Mouse (Mus musculus) ES-CJ7 (cell line): ENCODE data around the gene N4bp3.
A peak's percentile ranks its signal among the peaks of the same experiment; 100 is the strongest.
"Not testable (repeated sequence)": the region's sequence is repeated elsewhere in the genome, so short reads cannot be mapped to it uniquely, and the experiment has no call there.

Experiments
- DNase-seq: peaks from one replicate; pipeline ENCODE4 v3.0.0; 2011; ENCODE audit warnings: low read depth, low spot score

Gene N4bp3

DNA sequence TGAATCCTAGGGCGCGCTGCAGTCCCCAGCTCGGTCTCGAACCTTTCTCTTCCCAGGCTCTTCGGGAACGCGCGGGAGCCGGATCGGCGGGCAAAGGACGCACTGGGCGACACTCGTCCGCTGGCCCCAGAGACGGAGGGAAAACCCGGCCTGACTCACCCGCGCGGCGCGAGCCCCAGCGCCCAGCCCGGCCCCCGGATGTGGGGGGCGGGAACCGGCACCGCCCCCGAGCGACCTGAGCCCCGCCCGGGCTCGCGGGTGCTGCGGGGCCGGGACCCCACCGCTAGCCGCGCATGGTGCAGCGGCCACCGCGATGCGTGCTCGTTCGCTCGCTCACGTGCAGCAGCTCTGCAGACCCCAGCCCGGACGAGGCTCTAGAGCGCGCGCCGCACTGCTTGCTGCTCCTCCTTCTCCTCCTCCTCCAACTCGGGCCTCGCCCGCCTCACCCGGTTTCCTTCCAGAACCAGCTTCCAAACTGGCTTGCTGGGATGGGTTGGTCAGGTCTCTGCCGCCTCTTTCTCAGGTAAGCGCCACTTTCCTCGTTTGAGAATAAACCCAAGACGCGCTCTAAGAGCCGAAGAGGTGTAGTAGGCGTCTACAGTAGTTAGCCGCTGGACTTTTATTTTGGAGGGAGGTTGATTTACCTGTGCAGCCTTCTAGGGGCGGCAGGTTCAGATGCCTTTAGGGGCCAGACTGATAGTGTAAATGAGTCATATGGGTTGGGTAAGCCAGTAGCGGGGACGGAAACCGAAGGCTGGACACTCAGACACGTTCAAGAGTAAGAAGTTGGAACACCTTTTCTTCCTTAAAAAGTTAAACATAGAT is at the start of gene N4bp3, which contains the start of gene D930048N14Rik:
N4bp3 (minus strand) TSS at position 152 of the 825 bp plus-strand sequence.
D930048N14Rik (plus strand) TSS at position 264 of the 825 bp plus-strand sequence.
- peak; percentile 65 for DNase-seq

DNA sequence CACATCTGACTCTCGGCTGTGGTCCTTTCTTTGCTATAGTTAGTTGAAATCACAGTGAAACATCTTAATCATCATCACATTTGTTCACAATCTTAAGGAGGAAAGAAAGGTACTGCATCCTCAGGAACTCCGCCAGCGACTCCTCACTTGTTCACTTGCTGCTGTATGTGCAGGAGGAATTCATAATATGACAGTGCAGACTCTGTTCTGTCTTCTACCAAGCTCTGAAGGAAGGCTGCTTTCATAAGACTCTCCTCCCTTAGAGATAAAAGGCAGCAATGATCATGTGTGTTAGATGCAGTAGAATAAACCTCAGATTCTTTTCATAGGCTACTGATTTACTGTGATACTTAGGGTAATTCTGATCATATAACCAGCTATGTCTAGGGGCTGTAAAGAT is 44.3 kb upstream of the N4bp3 start:
- DNase-seq: no peak

DNA sequence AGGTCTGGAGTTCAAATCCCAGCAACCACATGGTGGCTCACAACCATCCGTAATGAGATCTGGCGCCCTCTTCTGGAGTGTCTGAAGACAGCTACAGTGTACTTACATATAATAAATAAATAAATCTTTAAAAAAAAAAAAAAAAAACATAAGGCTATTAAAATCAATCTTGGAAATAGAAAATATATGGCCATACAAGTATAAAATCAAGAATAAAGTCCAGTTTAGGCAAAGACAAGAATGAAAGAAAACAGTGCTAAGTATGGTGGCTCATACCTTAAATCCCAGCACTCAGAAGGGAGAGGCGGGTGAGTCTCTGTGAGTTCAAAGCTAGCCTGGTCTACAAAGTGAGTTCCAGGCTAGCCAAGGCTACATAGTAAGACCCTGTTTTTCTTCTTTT is 40.0 kb upstream of the N4bp3 start:
- DNase-seq: not testable (repeated sequence)

DNA sequence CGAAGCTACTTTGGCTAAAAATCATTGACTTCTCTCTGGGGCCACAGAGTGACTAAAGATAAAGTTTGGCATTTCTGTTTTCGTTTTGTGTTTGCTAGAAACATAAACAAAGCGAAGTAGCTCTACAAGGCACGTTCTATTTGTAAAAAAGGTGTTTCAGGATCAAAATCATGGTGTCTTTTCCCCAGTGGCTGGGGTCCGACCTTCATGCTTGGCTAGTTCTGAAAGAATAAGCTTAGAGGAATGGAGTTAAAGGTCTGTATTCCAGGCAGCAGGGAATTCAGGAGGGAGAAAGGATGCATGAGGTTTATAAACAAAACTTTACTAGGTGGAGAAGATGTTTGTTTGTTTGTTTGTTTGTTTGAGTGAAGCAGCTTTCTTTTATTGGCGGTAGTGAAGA is 38.7 kb upstream of the N4bp3 start:
- DNase-seq: peak; percentile 33

DNA sequence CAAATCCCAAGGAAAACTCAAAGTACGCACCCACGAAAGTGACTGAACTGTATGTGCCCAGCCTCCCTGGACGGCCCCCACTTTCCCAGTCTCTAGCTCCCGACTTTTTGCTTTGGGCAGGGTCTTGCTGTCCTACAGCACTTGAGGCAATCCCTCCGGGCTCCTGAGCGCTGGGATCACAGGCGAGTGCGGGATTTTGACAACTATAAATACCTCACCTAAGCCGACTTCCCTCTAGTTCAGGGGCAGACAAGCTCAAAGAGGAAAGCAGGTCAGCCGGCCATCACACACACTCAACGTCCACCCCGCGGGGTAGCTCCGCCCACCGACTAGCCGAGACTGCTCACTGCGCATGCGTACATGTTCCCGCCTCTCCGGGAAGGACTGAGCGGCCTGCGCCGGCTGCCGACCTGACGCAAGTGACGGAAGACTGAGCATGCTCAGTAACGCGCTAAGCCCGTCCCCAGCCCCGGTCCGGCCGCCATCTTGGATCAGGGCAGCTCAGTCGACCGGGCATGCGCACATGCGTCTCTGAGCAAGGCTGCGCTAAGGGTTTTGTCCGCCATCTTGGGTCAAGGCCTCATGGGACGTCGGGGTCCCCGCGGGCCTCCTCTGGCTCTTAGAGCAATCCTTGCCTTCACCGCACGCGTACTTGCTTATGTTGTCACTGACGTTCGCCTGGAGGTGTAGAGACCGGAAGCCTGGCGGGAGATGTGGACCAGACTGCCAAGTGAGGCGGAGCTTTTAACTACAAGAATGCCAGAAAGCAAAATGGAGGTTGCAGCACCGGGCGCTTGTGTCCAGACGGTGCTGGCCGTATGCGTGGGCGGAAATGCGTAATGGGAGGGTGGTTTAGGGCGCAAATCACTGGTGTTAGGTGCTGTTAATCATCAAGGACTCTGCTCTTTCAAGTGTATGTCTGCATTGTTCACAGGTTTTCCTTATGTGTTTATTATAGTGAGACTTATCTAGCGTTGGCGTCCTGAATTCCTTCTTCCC is 38.0 kb upstream of the N4bp3 start, which contains the start of gene 0610009B22Rik:
0610009B22Rik (minus strand) TSS at position 545 of the 999 bp plus-strand sequence.
- peak; percentile 100 for DNase-seq

DNA sequence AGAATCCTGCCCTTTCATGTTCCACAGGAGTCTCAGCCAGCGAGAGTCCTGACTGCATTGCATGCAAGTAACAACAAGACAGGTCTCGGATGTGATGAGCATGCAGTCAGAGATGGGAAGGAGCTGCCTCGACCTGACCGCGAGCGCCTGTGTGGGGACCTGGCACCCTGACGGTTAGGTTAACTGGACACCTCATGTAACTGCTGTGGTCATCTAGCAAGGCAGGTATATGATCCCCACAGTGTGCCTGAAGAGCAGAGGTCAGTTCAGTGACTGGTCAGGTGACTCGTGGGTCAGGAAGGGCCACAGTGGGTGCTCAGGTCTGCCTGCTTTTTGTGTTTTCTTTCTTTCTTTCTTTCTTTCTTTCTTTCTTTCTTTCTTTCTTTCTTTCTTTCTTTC is 31.3 kb upstream of the N4bp3 start:
- DNase-seq: no peak

DNA sequence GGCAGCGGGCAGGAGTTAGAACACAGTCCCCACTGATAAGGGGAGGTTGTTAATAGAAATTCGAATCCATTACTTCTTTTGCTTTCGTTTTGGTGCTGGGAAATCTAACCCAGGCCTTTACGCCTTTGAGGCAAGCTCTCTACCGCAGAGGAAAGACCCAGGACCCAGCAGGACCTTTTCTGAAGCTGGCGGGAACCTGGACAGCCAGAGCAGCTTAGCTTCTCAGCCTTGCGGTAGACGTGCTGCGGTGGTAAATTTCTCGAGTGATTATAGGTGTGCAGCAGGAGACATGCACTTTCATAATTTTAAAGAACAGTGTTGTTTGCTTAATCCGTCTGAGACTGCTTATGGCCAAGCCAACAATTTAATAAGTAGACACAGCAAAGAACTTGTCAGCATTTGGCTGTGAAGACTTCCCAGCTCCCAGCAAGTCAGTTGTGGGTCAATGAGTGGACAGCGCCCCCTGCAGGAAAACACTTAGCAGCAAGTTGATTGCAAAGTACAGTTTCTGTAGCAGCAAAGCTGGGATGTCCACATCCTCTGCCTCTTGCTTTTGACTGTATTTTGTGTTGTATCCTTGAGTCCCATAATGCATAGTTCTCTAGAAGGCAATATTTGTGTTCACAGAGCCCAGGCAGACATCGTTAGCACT is 30.8 kb upstream of the N4bp3 start:
- peak; percentile 93 for DNase-seq

DNA sequence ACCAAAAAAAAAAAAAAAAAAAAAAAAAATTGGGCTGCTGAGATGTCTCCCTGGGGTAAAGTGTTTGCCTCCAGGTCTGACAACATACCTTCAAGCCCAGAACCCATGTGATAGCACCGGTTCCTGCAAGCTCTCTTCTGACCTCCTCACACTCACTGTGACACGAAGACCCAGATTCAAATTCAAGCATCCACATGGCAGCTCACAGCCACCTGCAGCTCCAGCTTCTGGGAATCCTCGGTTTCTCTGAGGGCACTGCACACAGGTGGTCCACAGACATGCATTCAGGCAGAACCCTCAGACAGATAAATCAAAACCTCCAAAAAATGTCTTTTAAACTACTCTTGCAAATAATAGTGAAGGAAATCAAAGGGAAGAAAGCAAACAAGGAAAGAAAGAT is 28.8 kb upstream of the N4bp3 start:
- DNase-seq: no peak

DNA sequence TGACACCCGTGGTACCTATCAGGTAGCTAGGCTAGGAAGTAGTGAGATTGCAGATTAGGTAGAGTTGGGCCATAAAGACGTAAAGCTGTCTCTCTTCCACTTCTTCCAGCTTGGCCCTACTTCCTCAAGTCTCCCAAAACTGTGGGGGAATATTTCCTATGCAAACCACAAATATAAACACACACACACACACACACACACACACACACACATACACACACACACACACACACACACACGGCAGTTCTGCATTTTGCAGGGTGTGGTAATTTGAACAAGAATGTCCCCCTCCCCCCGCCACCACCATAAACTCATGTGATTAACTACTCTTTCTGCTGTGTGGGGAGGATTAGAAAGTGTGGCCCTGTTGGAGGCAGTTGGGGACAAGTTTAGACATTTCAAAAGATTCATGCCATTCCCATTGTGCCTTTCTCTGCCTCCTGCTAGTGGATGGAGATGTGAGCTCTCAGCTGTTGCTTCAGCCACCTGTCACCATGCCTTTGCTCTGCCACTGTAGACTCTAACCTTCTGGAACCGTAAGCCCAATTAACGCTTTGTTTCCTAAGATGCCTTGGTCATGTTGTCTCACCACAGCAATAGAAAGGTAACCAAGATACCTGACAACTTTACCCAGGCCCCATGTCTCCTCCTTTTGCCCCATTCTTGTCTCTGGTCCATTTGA is 27.2 kb upstream of the N4bp3 start:
- DNase-seq: no peak

DNA sequence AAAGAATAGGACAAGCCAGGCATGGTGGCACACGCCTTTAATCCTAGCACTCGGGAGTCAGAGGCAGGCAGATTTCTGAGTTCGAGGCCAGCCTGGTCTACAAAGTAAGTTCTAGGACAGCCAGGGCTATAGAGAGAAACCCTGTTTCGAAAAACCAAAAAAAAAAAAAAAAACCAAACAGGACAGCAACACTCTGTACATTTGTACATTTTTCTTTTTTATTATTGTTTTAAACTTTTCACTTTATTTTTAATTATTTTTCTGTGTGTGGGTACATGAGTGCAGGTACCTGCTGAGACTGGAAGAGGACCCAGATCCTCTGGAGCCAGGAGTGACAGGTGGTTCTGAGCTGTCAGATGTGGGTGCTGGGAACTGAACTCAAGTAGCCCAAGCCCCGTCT is 24.7 kb upstream of the N4bp3 start:
- no peak for DNase-seq

DNA sequence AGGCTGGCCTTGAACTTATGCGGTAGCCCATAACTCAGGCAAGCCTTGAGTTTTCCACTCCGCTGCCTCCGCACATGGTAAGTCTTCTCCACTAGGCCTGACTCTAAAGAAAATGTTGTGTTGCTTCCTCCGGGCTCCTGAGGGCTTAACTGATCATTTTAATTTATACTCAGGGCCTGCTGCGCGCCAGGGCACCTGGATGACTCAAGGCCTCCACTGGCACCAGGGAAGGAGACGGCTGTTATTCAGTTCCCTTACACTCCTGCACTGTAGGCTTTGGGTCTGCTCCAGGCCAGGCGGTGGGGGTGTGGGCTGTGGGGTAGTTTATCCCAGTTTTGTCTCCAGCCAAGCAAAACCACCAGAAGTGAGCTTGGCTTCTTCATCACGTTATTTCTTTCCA is 22.6 kb upstream of the N4bp3 start:
- DNase-seq: no peak

DNA sequence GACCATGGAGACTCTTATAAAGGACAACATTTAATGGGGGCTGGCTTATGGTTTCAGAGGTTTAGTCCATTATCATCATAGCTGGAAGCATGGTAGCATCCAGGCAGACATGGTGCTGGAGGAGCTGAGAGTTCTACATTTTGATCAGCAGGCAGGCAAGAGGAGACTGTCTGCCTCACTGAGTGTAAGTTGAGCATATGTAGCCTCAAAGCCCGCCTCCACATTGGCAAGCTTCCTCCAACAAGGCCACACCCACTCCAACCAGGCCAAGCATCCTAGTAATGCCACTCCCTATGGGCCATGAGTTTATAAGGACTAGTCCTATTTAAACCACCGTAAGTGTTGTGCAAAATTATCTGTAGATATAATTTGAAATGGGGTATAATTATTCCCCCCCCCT is 20.7 kb upstream of the N4bp3 start:
- no peak for DNase-seq

DNA sequence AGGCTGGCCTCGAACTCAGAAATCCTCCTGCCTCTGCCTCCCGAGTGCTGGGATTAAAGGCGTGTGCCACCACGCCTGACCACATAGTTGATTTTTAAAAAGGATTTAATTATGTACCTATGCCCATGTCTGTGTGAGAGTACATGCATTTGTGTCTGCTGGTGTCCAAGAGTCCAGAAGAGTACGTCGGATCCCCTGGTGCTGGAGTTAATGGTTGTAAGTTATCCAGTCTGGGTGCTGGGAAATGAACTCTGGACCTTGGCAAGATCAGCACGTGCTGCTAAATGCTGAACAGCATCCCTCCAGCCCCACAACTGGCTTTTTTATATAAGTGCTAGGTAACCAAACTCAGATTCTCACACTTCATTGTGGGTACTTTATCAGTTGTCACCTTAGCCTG is 20.2 kb upstream of the N4bp3 start:
- no peak for DNase-seq

DNA sequence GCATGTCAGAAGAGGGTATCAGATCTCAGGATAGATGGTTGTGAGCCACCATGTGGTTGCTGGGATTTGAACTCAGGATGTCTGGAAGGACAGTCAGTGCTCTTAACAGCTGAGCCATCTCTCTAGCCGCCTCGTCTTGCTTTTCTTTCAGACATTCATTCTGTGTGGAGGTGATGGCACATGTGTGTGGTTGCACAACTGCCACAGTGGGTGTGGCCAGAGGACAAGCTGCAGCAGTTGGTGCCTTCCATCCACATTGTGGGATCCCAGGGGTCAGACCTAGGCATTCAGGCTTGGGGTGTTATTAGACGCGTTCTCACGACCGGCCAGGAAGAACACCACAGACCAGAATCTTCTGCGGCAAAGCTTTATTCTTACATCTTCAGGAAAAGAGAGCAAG is 14.1 kb upstream of the N4bp3 start:
- DNase-seq: not testable (repeated sequence)

DNA sequence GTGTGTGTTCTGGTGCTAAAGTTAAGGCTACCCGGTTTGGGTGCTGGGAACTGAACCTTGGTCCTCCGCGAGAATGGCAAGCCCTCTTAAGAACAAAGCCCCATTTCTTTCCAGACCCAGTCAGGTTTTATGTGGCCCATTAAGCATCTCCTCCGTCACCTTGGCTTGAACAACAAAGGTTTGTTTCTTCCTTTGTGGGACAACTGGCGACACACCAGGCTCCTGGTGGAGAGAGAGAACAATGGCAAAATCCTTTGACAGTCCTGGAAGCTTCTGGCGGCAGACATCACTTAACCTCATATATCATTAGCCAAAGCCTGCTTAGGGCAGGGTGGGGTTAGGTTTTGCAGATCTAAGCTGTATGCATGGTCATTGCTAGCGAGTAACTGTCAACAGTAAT is 12.0 kb upstream of the N4bp3 start:
- no peak for DNase-seq

DNA sequence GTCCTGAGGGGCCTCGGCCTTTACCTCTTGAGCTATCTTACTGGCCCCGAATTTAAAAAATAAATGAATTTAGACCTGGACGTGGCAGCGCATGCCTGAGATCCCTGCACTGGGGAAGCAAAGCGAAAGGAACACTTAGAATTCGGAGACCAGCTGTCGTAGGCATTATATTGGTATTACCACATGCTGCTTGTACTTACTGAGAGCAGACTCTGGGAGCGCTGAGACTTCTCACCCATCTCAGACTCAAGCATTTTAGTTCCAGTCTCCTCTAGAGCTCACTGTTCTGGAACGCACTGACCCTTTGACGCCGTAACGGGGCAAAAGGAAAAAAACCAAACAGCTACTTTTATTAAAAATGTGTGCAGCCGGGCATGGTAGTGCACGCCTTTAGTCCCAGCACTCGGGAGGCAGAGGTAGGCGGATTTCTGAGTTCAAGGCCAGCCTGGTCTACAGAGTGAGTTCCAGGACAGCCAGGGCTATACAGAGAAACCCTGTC is 11.3 kb upstream of the N4bp3 start:
- DNase-seq: peak; percentile 45

DNA sequence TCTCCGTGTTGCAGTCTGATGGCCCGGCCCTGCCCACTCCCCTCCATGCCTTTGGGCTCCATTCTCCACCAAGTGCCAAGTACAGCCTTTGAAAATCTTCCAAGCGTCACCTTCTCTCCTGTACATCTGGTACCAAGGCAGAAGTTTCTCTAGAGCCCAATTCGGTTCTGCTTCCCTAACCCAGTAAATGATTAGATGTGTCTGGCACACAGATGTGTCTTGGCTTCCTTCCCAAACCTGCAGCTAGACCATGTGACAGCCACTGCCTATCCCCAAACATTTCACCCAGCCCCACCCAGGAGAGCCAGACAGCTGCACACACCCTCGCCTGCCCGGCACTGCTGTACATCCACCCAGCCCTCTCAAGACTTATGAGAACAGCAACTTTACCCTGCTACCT is 8.1 kb upstream of the N4bp3 start:
- DNase-seq: peak; percentile 50

DNA sequence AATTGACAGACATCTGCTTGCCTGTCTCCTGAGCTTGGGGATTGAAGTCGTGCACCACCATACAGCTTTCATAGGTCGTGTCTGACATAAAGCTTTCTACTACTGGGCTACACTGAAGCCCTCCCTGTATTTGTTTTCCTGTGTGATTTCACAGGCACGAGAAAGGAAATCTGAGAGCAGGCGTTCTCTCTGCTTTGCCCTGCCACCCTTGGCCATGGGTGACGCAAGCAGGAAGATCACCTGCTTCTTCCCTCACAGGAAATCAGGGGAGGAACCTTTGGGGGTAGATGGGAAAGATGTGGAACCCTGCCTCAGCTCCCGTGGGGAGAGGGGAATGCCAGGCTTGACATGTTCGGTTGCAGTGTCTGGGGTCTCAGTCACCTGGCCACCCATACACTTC is 7.6 kb upstream of the N4bp3 start:
- no peak for DNase-seq

DNA sequence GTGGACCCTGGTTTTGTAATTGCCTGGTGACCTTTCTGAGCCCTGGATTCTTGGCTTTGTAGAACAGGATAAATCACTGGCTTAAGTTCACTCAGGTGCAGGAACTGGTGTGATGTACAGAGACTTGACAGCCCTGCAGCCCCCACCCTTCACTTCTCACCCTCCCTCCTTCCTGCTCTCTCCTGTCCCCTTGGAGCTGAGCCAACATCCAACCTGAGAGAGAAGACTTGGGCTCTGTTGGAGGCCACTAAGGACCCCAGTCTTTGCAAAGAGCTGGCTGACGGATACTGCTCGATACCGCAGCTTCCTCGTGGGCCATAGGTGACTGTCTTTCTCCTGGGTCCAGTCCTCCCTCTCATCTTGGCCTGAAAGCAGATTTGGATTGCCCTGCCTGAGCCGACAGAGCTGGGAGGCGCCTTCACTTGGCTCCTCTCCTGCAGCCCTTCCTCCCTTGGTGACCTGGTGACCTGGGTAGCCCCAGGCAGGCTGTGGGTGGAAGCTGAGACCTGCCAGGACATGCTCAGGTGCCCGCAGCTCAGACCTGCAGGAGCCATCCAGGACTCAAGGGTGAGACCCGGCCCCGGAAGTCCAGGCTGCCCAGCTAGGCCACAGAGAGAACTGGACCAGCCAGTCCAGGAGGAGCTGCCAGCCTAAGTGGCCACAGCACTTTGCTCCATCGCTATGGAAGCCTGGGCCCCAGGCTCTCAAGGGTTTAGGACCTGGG is 6.3 kb upstream of the N4bp3 start:
- DNase-seq: no peak

DNA sequence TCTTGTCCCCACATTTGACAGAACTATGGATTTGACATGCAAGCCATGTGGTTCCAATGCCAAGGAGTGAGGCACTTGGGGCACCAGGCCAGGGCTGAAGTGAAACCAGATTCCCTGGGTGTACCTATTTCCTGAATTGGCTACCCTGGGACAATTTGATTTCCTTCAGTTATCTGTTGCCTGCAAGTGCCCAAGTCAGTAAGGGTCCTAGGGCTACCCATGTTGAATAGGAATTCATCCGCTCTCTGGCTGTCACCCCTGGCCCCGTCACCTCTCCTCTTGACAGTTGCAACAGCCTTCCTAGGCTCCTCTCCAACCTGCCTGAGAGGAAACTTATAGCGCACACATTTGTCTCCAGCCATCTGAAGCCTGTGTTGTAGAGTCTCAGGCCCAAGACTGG is 4.2 kb upstream of the N4bp3 start:
- DNase-seq: no peak
